Mouse (Mus musculus): ENCODE measurements around the gene Lhx8. TPM values are rescaled to one million over a fixed set of nuclear protein-coding genes. Genes with fewer than 3 reads are reported as not detected.

Lhx8 gene
- total RNA-seq (2023): not detected

DNA sequence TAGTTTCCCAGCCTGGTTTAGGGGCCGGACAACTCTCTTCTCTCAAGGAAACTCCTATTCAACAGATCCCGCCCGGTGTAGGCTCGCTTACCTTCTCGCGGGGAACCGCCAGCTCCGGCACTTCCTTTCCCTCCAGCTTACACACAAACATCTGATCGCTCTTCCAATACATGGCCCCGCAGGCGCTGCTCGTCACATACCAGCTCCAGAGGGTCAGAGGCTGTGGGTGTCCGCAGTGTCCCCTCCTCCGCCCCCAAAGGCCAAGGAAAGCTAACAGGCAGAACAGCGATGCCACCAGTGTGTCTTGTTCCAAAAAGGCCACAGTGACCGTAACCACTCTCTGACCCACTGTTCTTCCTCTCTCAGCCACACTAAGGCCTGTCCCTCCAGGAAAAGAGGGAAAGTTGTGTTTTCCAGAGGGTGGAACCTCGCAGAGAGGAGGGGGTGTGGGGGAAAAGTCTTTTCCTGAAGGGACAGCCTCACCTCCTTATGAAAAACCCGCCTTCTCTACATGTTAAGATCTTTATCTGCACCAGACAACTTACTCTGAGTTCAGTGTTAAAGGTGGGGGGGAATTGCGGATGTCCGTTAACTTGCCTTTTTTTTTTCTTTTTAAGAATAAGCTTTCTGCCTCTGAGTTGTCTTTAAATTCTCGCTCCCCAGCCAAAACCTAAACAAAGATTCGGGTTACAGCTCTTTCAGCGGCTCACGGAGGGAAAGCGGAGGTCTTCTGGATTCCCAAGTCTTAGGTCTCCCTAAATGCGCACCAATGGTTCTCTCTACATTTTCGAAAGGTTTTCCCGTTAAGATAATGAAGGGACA is at the start of gene Lhx8:
Gene Lhx8 (minus strand): TSS at position 479 of the 822 bp plus-strand sequence.

